Mouse (Mus musculus) retina, embryonic 14.5 days (tissue): ENCODE results near the gene Rab24.

Experiments used
- DNase-seq: peaks from one replicate; pipeline ENCODE4 v3.0.0-alpha.2; 2015; ENCODE audit warnings: low spot score

Gene Rab24

DNA sequence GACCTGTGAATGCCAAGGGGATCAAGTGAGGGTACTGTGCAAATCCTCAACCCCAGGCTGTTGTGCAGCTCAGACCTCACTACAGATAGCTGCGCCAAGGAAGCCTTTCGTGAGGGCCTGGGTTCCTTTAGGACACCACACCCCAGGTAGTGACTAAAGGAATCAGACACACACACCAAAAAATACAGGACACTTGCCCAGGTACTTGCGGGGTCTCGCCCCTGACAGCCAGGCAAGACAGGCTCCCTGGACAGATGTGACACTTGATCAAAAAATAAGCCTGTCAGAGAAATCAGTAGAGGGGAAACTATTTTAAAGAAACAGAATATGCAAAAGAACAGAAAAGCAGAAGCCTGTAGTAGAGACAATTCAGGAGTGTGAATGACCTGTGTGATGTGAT lies 6.9 kb upstream of the Rab24 start:
- DNase-seq: no peak

DNA sequence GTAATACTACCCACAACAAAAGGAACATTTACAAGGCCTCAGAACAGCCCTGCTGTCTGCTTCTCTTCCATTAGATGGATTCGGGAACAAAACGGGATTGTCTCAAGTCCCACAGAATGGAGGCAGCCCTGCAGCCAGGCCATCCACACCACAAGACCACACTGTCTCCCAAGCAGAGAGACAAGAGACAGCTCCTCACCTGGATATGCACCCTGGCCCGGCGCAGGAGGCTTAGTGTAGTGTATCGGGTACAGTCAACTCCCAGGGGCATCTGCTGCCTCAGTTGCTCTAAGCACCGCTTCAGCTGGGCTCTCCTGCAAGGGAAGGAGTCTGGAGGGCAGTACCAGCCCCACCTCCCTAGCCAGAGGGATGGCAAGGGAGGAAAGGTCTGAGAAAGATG lies 6.4 kb upstream of the Rab24 start:
- DNase-seq: no peak

DNA sequence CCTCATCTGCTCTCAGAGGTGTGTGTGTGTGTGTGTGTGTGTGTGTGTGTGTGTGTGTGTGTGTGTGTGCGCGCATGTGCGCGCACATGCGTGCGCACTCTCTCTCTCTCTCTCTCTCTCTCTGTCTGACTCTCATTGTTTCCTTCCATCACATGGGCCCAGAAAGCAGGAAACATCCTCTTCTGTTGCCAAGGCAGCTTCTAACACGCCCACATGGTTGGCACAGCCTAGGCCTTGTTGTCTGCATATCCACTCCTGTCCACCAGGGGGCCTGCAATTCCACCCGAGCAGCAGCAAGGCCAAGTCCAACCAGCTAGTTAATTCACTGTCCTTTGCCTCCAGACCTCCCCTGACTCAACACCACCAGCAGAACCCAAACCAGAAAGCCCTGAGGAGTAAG lies 5.9 kb upstream of the Rab24 start:
- peak; percentile 86 for DNase-seq

DNA sequence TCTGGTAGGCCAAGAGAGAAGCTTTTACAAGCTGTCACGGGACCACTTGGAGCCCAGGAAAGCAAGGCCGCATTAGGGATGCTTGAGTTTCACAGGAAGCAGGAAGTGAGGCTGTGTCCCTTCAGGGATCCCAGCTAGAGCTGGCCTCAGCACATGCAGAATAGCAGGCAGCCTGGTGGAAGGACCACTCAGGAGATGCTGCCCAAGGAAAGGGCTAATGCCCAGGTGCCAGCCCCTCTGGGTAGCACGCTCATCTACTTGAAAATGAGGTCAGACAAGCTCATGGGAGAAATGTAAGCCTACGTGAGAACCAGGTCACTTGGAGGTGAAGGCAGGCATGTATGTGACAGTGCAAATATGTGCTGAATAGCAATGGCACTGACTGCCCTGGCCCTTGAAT lies 5.4 kb upstream of the Rab24 start:
- DNase-seq: no peak

DNA sequence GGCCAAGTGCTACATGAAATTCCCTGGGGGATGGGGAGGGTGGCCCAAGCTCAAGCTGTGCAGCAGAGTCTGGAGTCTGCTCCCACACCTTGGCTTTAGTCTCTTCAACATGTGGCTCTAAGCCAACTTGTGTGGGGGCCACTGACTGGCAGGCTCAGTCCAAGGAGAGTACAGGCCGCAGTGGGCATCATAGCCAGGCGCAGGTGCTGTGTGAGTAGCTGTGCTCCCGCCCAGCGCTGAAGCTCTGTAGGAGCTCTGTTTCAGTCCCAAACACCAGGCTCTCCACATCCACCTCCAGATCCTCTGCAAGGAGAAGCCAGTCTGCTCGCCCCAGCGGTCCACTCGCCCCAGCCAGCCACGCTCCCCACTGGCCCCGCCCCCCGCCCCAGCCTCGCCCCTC lies 3.9 kb upstream of the Rab24 start:
- no peak for DNase-seq

DNA sequence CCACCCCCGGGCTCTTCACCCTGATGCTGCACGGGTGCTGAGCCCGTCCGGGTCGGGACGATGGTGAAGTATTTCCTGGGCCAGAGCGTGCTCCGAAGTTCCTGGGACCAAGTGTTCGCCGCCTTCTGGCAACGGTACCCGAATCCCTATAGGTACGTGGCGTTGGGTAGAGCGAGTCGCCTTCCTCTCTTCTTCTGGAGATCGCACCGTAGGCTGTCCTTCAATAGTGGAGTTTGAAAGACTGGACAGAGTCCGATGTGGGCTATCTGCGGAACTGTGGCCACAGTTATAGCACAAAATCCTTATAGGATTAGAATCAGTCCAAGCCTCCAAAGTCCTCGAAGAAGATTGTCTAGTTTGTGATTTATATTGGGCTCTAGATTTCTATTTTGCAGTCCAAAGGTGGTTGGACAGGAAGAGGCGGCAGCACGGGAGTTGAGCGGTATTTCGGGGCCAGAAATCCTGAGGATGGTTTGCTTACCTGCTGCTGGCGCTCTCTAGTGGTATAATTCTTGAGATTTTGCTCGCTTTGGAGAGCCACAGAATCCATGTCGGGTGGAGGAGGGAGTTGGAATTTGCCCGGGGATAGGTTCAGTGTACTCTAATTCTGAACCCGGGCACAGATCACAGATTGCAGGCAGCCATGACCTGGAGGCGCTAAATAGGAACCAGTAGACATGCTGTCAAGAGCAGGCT lies 532 bp upstream of the Rab24 start:
- DNase-seq: peak; percentile 63

DNA sequence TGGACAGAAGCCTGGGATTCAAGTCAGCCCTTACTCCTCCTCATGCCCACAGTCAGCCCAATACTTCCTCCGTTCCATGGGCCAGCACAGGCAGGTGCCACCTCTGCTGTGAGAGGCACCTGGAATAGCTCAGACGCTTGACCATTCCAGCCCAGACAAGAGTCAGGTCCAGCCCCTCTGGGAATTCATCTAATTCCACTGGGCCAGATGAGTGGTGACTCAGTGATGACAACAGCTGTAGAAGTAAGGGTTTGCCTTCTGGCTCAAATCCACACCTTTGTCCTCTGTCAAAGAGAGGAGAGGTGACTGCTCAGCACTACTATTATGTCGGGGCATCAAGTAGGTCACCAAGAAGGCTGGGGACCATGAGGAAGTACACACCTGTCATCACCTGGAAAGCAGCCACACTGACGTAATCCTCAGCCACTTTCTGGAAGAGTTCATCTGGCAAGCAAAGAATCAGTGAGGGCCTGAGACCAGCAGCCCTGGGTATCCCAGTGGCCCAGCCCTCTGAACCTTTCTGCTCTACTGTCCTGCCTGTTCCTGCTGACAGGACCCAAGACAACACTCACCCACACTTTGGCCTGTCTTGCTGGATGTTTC lies 1.7 kb downstream of the Rab24 start, which contains the start of gene Prelid1:
Gene Prelid1, plus strand, starts transcription at position 570 of the 603 bp plus-strand sequence.
- no peak for DNase-seq

DNA sequence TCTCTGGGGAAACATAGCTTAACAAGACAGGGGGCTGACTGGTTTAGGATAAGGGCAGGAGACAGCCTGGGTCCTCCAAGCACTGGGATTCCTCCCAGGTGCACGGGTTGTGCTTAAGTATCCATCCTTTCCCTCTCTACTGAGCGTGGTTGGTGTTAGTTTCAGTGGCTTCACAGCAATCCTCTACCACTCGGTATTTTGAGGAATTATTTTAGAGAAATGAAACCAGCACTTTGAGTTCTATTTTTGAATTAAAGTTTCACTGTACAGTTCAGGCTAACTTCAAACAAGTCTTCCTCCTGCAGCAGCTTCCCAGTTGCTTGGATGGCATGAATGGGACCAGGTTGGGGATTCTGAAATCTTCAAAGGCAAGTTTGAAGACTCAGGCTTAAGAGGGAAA lies 3.4 kb downstream of the Rab24 start:
- DNase-seq: no peak

DNA sequence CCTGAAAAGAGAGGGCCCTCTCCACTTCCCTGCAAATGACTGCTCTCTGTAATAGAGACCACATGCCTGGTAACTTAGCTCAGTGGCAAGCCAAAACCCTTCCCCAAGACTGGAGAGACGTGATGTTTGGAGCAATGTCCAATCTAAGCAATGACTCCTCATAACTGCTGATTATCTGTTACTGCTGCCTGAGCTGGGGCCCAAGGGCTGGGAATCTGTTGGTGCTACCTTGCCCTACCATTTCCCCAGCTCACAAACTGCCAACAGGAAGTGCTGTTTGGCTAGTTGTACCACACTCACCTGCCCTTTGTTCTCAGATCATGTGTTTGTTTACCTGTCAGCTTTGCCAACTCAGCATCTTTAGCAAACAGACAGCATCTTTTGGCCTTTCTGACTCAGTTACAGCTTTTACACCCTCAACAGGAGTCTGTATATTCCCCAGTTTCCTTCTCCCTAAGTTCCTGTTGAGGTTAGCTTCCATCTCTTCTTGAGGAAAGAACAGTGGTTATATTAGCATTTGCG lies 6.8 kb downstream of the Rab24 start:
- DNase-seq: no peak

DNA sequence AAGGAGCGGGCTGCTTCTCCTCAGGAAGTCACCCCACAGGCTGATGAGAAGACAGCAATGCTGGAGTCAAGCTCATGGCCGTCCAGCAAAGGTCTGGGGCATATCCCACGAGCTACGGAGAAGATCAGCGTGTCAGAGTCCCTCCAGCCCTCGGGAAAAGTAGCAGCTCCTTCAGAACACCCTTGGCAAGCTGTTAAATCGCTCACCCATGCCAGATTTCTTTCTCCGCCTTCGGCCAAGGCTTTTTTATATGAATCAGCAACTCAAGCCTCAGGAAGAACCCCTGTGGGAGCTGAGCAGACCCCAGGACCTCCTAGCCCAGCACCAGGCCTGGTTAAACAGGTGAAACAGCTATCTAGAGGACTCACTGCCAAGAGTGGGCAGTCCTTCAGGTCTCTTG lies 8.7 kb downstream of the Rab24 start:
- no peak for DNase-seq

DNA sequence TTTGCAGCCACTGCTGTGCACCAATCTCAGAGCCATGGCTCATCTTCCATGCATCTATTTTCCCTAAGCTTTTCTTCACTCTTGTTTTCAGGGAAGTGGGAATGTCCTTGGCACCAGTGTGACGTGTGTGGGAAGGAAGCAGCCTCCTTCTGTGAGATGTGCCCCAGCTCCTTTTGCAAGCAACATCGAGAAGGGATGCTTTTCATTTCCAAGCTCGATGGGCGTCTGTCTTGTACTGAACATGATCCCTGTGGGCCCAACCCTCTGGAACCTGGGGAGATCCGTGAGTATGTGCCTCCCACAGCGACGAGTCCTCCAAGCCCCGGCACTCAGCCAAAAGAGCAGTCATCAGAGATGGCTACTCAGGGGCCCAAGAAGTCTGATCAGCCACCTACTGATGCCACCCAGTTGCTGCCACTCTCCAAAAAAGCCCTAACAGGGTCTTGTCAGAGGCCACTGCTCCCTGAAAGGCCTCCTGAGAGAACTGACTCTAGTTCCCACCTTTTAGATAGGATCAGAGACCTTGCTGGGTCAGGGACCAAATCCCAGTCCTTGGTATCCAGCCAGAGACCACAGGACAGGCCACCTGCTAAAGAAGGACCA lies 9.6 kb downstream of the Rab24 start:
- DNase-seq: no peak

DNA sequence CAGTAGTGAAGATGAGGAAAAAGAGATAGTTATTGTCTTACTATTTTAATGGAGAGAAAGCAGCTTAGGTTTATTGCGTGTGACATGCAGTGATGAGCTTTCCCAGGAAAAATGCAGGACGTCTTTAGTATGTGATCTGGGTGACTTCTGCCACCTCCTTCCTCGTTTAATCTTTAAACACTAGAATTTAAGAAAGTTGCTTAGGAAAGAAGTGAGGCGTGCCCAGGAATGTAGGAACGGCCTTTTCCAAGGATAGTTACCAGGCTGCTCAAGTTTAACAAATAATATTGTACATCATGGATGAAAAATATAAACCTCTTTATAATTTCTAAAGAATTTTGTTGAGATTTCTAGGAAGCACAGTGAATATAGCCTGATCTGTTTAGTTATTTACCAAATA lies 20.8 kb downstream of the Rab24 start:
- DNase-seq: no peak

DNA sequence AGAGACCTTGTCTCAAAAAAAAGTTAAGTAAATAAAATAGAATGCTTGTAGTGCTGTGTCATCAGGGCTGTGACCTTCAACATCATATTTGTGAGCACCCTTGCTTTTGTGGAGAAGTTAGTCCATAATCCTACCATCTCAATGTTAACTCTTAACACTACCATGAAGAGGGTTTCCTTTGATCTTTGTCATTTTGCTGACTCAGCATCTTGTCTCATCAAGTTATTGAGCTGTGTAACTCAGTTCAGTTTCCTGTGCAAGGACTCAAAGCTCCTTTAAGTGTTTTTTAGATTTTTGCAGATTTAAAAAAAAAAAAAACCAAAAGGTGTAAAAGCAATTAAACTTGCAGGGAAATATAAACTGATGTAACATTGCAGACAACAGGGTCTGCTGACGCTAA lies 25.0 kb downstream of the Rab24 start:
- no peak for DNase-seq

DNA sequence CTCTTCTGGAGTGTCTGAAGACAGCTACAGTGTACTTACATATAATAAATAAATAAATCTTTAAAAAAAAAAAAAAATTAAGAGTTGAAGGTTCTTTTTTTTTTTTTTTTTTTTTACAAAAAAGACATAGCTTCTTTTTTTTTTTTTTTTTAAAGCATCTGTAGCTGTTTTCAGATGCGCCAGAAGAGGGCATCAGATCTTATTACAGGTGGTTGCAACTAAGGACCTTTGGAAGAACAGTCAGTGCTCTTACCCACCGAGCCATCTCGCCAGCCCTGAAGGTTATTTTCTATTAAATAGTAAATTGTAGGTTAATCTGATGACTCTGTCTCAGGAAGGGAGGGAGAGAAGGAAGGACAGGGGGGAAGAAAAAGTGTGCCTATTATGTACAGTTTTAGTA lies 32.9 kb downstream of the Rab24 start:
- no peak for DNase-seq

DNA sequence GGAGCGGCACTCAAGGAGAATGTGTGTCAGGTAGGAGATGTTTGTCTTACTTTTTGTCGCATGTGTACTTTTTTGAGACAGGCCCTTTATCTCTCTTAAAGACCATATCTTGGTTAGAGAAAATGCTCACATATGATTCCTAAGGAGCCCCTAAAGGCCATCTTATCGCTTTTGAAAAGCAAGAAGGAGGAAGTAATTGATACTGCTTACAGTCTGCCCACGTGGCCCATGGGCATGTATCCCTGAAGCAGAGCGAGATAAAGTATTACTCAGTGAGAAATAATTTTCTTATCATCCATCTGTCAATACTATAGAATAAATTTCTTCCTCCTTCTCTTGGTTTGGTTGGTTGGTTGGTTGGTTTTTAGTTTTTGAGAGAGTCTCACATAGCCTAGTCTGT lies 44.1 kb downstream of the Rab24 start:
- DNase-seq: no peak

DNA sequence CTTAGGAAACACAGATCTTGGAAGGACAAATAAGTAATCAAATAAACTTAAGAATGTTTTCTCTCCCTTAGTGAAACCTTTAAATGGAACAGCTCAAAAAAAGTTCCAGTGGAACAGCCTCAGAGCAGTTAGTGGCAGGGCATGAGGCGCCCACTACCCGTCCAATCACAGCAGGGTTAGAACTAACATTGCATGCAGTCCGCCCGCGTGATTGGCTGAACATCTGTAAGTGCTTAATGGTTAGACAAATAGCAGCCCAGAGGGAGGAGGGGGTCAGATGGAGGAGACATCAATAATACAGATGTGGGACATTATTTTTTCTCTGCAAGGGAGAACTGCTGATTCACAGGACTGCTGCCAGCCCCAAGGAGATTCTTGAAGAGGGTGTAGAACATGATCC lies 44.5 kb downstream of the Rab24 start:
- no peak for DNase-seq
